Mouse (Mus musculus): Measurements from ENCODE around the gene Pdzrn3. TPM values are rescaled to one million over a fixed set of nuclear protein-coding genes. Genes with fewer than 3 reads are reported as not detected.
A peak's percentile ranks its signal among the peaks of the same experiment; 100 is the strongest.

The Pdzrn3 gene
- polyA plus RNA-seq, 1 experiment from 2014 or later, result 0.46 TPM

- ATAC-seq (ENCODE audit: insufficient read depth), result no peak
Measured at GRCm38 (mm10) chr6:101305543-101305942, 72.2 kb downstream of the Pdzrn3 start.

GRCm38 (mm10) chr6:101303959-101304738 is 73.5 kb downstream of the Pdzrn3 start:
- no peaks in the 10 kb centered on the region for H3K9me3 ChIP-seq (replicated peaks)
- H3K4me3 ChIP-seq (replicated peaks), result no peak overlapping the region
- 68% methylated on average over 11 of the region's 11 CpGs for WGBS (ENCODE audit: insufficient replicate concordance)
- ATAC-seq (ENCODE audit: insufficient read depth), result no peak
- no peaks in the 10 kb centered on the region for H3K27me3 ChIP-seq
- H3K36me3 ChIP-seq (replicated peaks), result no peaks in the 10 kb centered on the region
- H3K4me2 ChIP-seq, result no peak overlapping the region
- no peak overlapping the region for H3K27ac ChIP-seq (replicated peaks)
- peaks cover 8% of the 10 kb centered on the region for H3K4me1 ChIP-seq (replicated peaks)
- no peak overlapping the region for H3K9ac ChIP-seq

More at GRCm38 (mm10) chr6:101305543-101305942, 72.2 kb downstream of the Pdzrn3 start:
- no peak overlapping the region for H3K4me3 ChIP-seq (replicated peaks)
- no peaks in the 10 kb centered on the region for H3K9me3 ChIP-seq (replicated peaks)
- H3K36me3 ChIP-seq (replicated peaks), result no peaks in the 10 kb centered on the region
- H3K27me3 ChIP-seq, result no peaks in the 10 kb centered on the region
- no peak overlapping the region for H3K9ac ChIP-seq
- H3K4me1 ChIP-seq (replicated peaks), result peaks cover 8% of the 10 kb centered on the region
- H3K27ac ChIP-seq (replicated peaks), result no peak overlapping the region
- no peak overlapping the region for H3K4me2 ChIP-seq
- WGBS (ENCODE audit: insufficient replicate concordance), result 73% methylated on average over 6 of the region's 6 CpGs

- H3K9ac ChIP-seq, result no peak overlapping the region
- 21% methylated on average over 1 of the region's 1 CpGs for WGBS (ENCODE audit: insufficient replicate concordance)
- H3K27me3 ChIP-seq, result no peaks in the 10 kb centered on the region
- no peak overlapping the region for H3K4me2 ChIP-seq
- H3K36me3 ChIP-seq (replicated peaks), result no peaks in the 10 kb centered on the region
- H3K4me3 ChIP-seq (replicated peaks), result no peak overlapping the region
- H3K4me1 ChIP-seq (replicated peaks), result peaks cover 8% of the 10 kb centered on the region
- H3K27ac ChIP-seq (replicated peaks), result no peak overlapping the region
- ATAC-seq (ENCODE audit: insufficient read depth), result 0 out of 2 replicates have a peak, but pooled peaks have one; percentile 28
- no peaks in the 10 kb centered on the region for H3K9me3 ChIP-seq (replicated peaks)
Measured at GRCm38 (mm10) chr6:101303501-101303900, 74.2 kb downstream of the Pdzrn3 start.

- Histone ChIP-seq H3K4me1 (replicated peaks) (0 out of 2 replicates have a peak, but pooled peaks cover 5% of the 10 kb centered on the region), H3K4me3 (replicated peaks) (no peak overlapping the region), H3K9me3 (replicated peaks) (no peaks in the 10 kb centered on the region), H3K4me2 (no peak overlapping the region), H3K27ac (replicated peaks) (no peak overlapping the region), H3K9ac (no peak overlapping the region), H3K36me3 (replicated peaks) (no peaks in the 10 kb centered on the region), H3K27me3 (no peaks in the 10 kb centered on the region)
- 70% methylated on average over 8 of the region's 8 CpGs for WGBS (ENCODE audit: insufficient replicate concordance)
- ATAC-seq (ENCODE audit: insufficient read depth), result no peak
Measured at GRCm38 (mm10) chr6:101301154-101301553, 76.5 kb downstream of the Pdzrn3 start.

GRCm38 (mm10) chr6:101299434-101299833 is 78.3 kb downstream of the Pdzrn3 start:
- WGBS (ENCODE audit: insufficient replicate concordance), result 68% methylated on average over 2 of the region's 2 CpGs
- Histone ChIP-seq H3K4me2 (no peak overlapping the region), H3K4me3 (replicated peaks) (no peak overlapping the region), H3K4me1 (replicated peaks) (0 out of 2 replicates have a peak, but pooled peaks cover 5% of the 10 kb centered on the region), H3K27ac (replicated peaks) (no peak overlapping the region), H3K9ac (no peak overlapping the region), H3K9me3 (replicated peaks) (no peaks in the 10 kb centered on the region), H3K27me3 (no peaks in the 10 kb centered on the region), H3K36me3 (replicated peaks) (no peaks in the 10 kb centered on the region)
- ATAC-seq (ENCODE audit: insufficient read depth), result no peak

GRCm38 (mm10) chr6:101297563-101298520 is 79.9 kb downstream of the Pdzrn3 start:
- Histone ChIP-seq H3K9me3 (replicated peaks) (no peaks in the 10 kb centered on the region), H3K27me3 (no peaks in the 10 kb centered on the region), H3K4me2 (no peak overlapping the region), H3K4me1 (replicated peaks) (no peaks in the 10 kb centered on the region; the same call in 1 of the 2 replicates), H3K4me3 (replicated peaks) (no peak overlapping the region), H3K27ac (replicated peaks) (no peak overlapping the region), H3K36me3 (replicated peaks) (no peaks in the 10 kb centered on the region), H3K9ac (no peak overlapping the region)
- WGBS (ENCODE audit: insufficient replicate concordance), result 69% methylated on average over 15 of the region's 15 CpGs
- ATAC-seq (ENCODE audit: insufficient read depth), result no peak

GRCm38 (mm10) chr6:101296997-101297396 is 80.7 kb downstream of the Pdzrn3 start:
- Histone ChIP-seq H3K9ac (no peak overlapping the region), H3K27ac (replicated peaks) (no peak overlapping the region), H3K36me3 (replicated peaks) (no peaks in the 10 kb centered on the region), H3K4me3 (replicated peaks) (no peak overlapping the region), H3K4me2 (no peak overlapping the region), H3K27me3 (no peaks in the 10 kb centered on the region), H3K9me3 (replicated peaks) (no peaks in the 10 kb centered on the region), H3K4me1 (replicated peaks) (peaks cover 4% of the 10 kb centered on the region; the same call in 1 of the 2 replicates)
- ATAC-seq (ENCODE audit: insufficient read depth), result no peak
- WGBS (ENCODE audit: insufficient replicate concordance), result 80% methylated on average over 8 of the region's 8 CpGs

GRCm38 (mm10) chr6:101296280-101296679 is 81.4 kb downstream of the Pdzrn3 start:
- no peak for ATAC-seq (ENCODE audit: insufficient read depth)
- H3K4me1 ChIP-seq (replicated peaks), result peaks cover 7% of the 10 kb centered on the region; the same call in 1 of the 2 replicates
- H3K4me2 ChIP-seq, result no peak overlapping the region
- no peaks in the 10 kb centered on the region for H3K36me3 ChIP-seq (replicated peaks)
- no peak overlapping the region for H3K9ac ChIP-seq
- no peaks in the 10 kb centered on the region for H3K9me3 ChIP-seq (replicated peaks)
- H3K27ac ChIP-seq (replicated peaks), result no peak overlapping the region
- H3K4me3 ChIP-seq (replicated peaks), result no peak overlapping the region
- 74% methylated on average over 8 of the region's 8 CpGs for WGBS (ENCODE audit: insufficient replicate concordance)
- no peaks in the 10 kb centered on the region for H3K27me3 ChIP-seq

GRCm38 (mm10) chr6:101293036-101293572 is 84.6 kb downstream of the Pdzrn3 start:
- Histone ChIP-seq H3K4me2 (no peak overlapping the region), H3K36me3 (replicated peaks) (no peaks in the 10 kb centered on the region), H3K9ac (no peak overlapping the region), H3K4me3 (replicated peaks) (no peak overlapping the region), H3K27me3 (no peaks in the 10 kb centered on the region), H3K27ac (replicated peaks) (no peak overlapping the region), H3K4me1 (replicated peaks) (peaks cover 7% of the 10 kb centered on the region; the same call in 1 of the 2 replicates), H3K9me3 (replicated peaks) (no peaks in the 10 kb centered on the region)
- 72% methylated on average over 12 of the region's 12 CpGs for WGBS (ENCODE audit: insufficient replicate concordance)
- no peak for ATAC-seq (ENCODE audit: insufficient read depth)

GRCm38 (mm10) chr6:101291944-101292343 is 85.8 kb downstream of the Pdzrn3 start:
- H3K4me3 ChIP-seq (replicated peaks), result no peak overlapping the region
- H3K9me3 ChIP-seq (replicated peaks), result no peaks in the 10 kb centered on the region
- no peak overlapping the region for H3K27ac ChIP-seq (replicated peaks)
- no peak overlapping the region for H3K9ac ChIP-seq
- H3K4me2 ChIP-seq, result no peak overlapping the region
- no peaks in the 10 kb centered on the region for H3K36me3 ChIP-seq (replicated peaks)
- ATAC-seq (ENCODE audit: insufficient read depth), result no peak
- no peaks in the 10 kb centered on the region for H3K27me3 ChIP-seq
- H3K4me1 ChIP-seq (replicated peaks), result peaks cover 7% of the 10 kb centered on the region; the same call in 1 of the 2 replicates
- 36% methylated on average over 2 of the region's 2 CpGs for WGBS (ENCODE audit: insufficient replicate concordance)

- Histone ChIP-seq H3K4me2 (no peak overlapping the region), H3K4me1 (replicated peaks) (peaks cover 7% of the 10 kb centered on the region; the same call in 1 of the 2 replicates), H3K27ac (replicated peaks) (no peak overlapping the region), H3K27me3 (no peaks in the 10 kb centered on the region), H3K4me3 (replicated peaks) (no peak overlapping the region), H3K9ac (no peak overlapping the region), H3K36me3 (replicated peaks) (no peaks in the 10 kb centered on the region), H3K9me3 (replicated peaks) (no peaks in the 10 kb centered on the region)
- ATAC-seq (ENCODE audit: insufficient read depth), result no peak
- 17% methylated on average over 2 of the region's 2 CpGs for WGBS (ENCODE audit: insufficient replicate concordance)
Measured at GRCm38 (mm10) chr6:101290160-101290559, 87.5 kb downstream of the Pdzrn3 start.

Measured in liver, embryonic 15.5 days (tissue).